Mouse (Mus musculus) lung, embryonic 14.5 days (tissue): ENCODE measurements around the gene Poldip2. TPM values are rescaled to one million over a fixed set of nuclear protein-coding genes. Genes with fewer than 3 reads are reported as not detected.

ENCODE experiments used
- ATAC-seq: fragments of 200-750 bp; cut with Nextera tagmentation; 2 replicates; pipeline ENCODE4 v1.8.0; 2017; ENCODE audit warnings: mild to moderate bottlenecking, moderate TSS enrichment, moderate library complexity; ENCODE audit not compliant: insufficient read depth
- DNase-seq: peaks from one replicate; pipeline ENCODE4 v3.0.0-alpha.2; 2015
- H3K27ac ChIP-seq: fragments of 300-500 bp; sonication (generic); 2 replicates; pipeline ENCODE4 v1.5.1; 2014; ENCODE audit warnings: low read depth, mild to moderate bottlenecking, moderate library complexity
- H3K27me3 ChIP-seq: fragments of 300-500 bp; sonication (generic); 2 replicates; pipeline ENCODE4 v1.6.1; 2014; ENCODE audit warnings: low read length, control low read depth; ENCODE audit not compliant: insufficient read depth
- H3K36me3 ChIP-seq: fragments of 300-500 bp; sonication (generic); 2 replicates; pipeline ENCODE4 v1.6.1; 2014; ENCODE audit warnings: control low read depth; ENCODE audit not compliant: insufficient read depth
- H3K4me1 ChIP-seq: fragments of 300-500 bp; sonication (generic); 2 replicates; pipeline ENCODE4 v1.6.1; 2014; ENCODE audit warnings: antibody characterized with exemption, control low read depth; ENCODE audit not compliant: insufficient read depth
- H3K4me2 ChIP-seq: fragments of 300-500 bp; sonication (generic); 2 replicates; pipeline ENCODE4 v1.6.1; 2014; ENCODE audit warnings: mild to moderate bottlenecking
- H3K4me3 ChIP-seq: fragments of 300-500 bp; sonication (generic); 2 replicates; pipeline ENCODE4 v1.5.1; 2014; ENCODE audit warnings: low read depth, low read length
- H3K9ac ChIP-seq: fragments of 300-500 bp; sonication (generic); 2 replicates; pipeline ENCODE4 v1.6.1; 2014
- H3K9me3 ChIP-seq: fragments of 300-500 bp; sonication (generic); 2 replicates; pipeline ENCODE4 v1.6.1; 2016; ENCODE audit warnings: low read depth, low read length, control low read depth
- CTCF ChIP-seq: IDR thresholded peaks from 2 replicates; pipeline ENCODE4 v1.5.1; 2016; ENCODE audit warnings: antibody characterized with exemption, low read depth
- WGBS: fragments of 180-500 bp; shearing (Covaris S2); extraction: QIAGEN DNeasy Blood & Tissue Kit; methylation state at CpG from one replicate; pipeline ENCODE4 v1.1.7; 2014; 5-methylcytosine and 5-hydroxymethylcytosine counted together
- polyA plus RNA-seq: library from polyadenylated mRNA; unstranded; fragments of >200 nt; fragmentation: Nextera tagmentation; extraction: Ambion mirVana; gene quantifications from 2 replicates; pipeline ENCODE4 v1.2.1, GENCODE M21; 2014

The Poldip2 gene
- polyA plus RNA-seq, 1 experiment from 2014 or later: 148 TPM

- Histone ChIP-seq H3K36me3 (no peaks in the 10 kb centered on the region), H3K4me1 (0 out of 2 replicates have a peak, but pooled peaks cover 4% of the 10 kb centered on the region), H3K4me2 (no peak overlapping the region), H3K9ac (no peak overlapping the region), H3K27me3 (peaks cover 65% of the 10 kb centered on the region), H3K9me3 (no peaks in the 10 kb centered on the region), H3K27ac (no peak overlapping the region), H3K4me3 (no peak overlapping the region)
- no peak for TF ChIP-seq CTCF
- DNase-seq: peak; percentile 87
- WGBS: 4% methylated on average over 6 of the region's 6 CpGs
- no peak for ATAC-seq
Observed at GRCm38 (mm10) chr11:78495904-78496303, 16.1 kb upstream of the Poldip2 start.

- Histone ChIP-seq H3K4me2 (peak overlapping the region; percentile 99), H3K9me3 (no peaks in the 10 kb centered on the region), H3K4me1 (0 out of 2 replicates have a peak, but pooled peaks cover 4% of the 10 kb centered on the region), H3K9ac (peak overlapping the region; percentile 41), H3K27me3 (peaks cover 56% of the 10 kb centered on the region), H3K4me3 (peak overlapping the region; percentile 50), H3K36me3 (no peaks in the 10 kb centered on the region), H3K27ac (no peak overlapping the region)
- ATAC-seq (peak; percentile 51), DNase-seq (peak; percentile 42)
- under 1% methylated on average over 44 of the region's 44 CpGs for WGBS
- no peak for TF ChIP-seq CTCF
Observed at GRCm38 (mm10) chr11:78497071-78497541, 14.9 kb upstream of the Poldip2 start.

- WGBS: 3% methylated on average over 36 of the region's 36 CpGs
- H3K36me3 ChIP-seq: no peaks in the 10 kb centered on the region
Observed at GRCm38 (mm10) chr11:78497544-78498522, 14.2 kb upstream of the Poldip2 start, which contains the start of gene Sarm1. Gene Sarm1, minus strand, starts transcription at chr11:78497754.

GRCm38 (mm10) chr11:78499004-78499403, 13.0 kb upstream of the Poldip2 start, which contains the start of gene Vtn:
Gene Vtn, plus strand, starts transcription at chr11:78499091.
- no peak for TF ChIP-seq CTCF
- DNase-seq (no peak), ATAC-seq (no peak)
- 0 out of 2 replicates have a peak, but pooled peaks cover 4% of the 10 kb centered on the region for H3K4me1 ChIP-seq
- no peak within 1 kb of the TSS for H3K27ac ChIP-seq
- H3K27me3 ChIP-seq: peaks cover 56% of the 10 kb centered on the region
- no peaks in the 10 kb centered on the region for H3K36me3 ChIP-seq
- peak within 1 kb of the TSS; percentile 34; the same call in 1 of the 2 replicates for H3K9ac ChIP-seq
- peak within 1 kb of the TSS; percentile 50 for H3K4me3 ChIP-seq
- peak within 1 kb of the TSS; percentile 99 for H3K4me2 ChIP-seq
- WGBS: 35% methylated on average over 7 of the region's 7 CpGs
- no peaks in the 10 kb centered on the region for H3K9me3 ChIP-seq

More at GRCm38 (mm10) chr11:78497544-78498522, 14.2 kb upstream of the Poldip2 start, which contains the start of gene Sarm1:
- no peak within 1 kb of the TSS for H3K27ac ChIP-seq
- peaks cover 56% of the 10 kb centered on the region for H3K27me3 ChIP-seq
- H3K4me2 ChIP-seq: peak within 1 kb of the TSS; percentile 99
- peak within 1 kb of the TSS; percentile 50 for H3K4me3 ChIP-seq
- peak; percentile 94 for ATAC-seq
- H3K9ac ChIP-seq: peak within 1 kb of the TSS; percentile 41
- TF ChIP-seq CTCF: 0 out of 2 replicates have a peak, but pooled peaks have one; percentile 15
- H3K4me1 ChIP-seq: 0 out of 2 replicates have a peak, but pooled peaks cover 4% of the 10 kb centered on the region
- no peaks in the 10 kb centered on the region for H3K9me3 ChIP-seq
- DNase-seq: peak; percentile 98

- H3K4me1 ChIP-seq: 0 out of 2 replicates have a peak, but pooled peaks cover 4% of the 10 kb centered on the region
- ATAC-seq (no peak), DNase-seq (no peak)
- WGBS: 34% methylated on average over 16 of the region's 16 CpGs
- H3K27me3 ChIP-seq: peaks cover 56% of the 10 kb centered on the region
- TF ChIP-seq CTCF: no peak
- no peak overlapping the region for H3K27ac ChIP-seq
- no peaks in the 10 kb centered on the region for H3K36me3 ChIP-seq
- H3K4me2 ChIP-seq: no peak overlapping the region
- no peak overlapping the region for H3K4me3 ChIP-seq
- H3K9ac ChIP-seq: no peak overlapping the region
- no peaks in the 10 kb centered on the region for H3K9me3 ChIP-seq
Observed at GRCm38 (mm10) chr11:78499543-78499942, 12.4 kb upstream of the Poldip2 start.

GRCm38 (mm10) chr11:78500623-78501202, 11.3 kb upstream of the Poldip2 start:
- H3K36me3 ChIP-seq: no peaks in the 10 kb centered on the region
- TF ChIP-seq CTCF: no peak
- H3K4me3 ChIP-seq: no peak overlapping the region
- no peak overlapping the region for H3K9ac ChIP-seq
- ATAC-seq (no peak), DNase-seq (no peak)
- peaks cover 45% of the 10 kb centered on the region for H3K27me3 ChIP-seq
- 0 out of 2 replicates have a peak, but pooled peaks cover 4% of the 10 kb centered on the region for H3K4me1 ChIP-seq
- WGBS: 57% methylated on average over 9 of the region's 9 CpGs
- H3K27ac ChIP-seq: no peak overlapping the region
- H3K4me2 ChIP-seq: no peak overlapping the region
- no peaks in the 10 kb centered on the region for H3K9me3 ChIP-seq
